Mouse (Mus musculus): Measurements from ENCODE around the gene Vmn1r135. TPM values are rescaled to one million over a fixed set of nuclear protein-coding genes. Genes with fewer than 3 reads are reported as not detected.
"Not testable (repeated sequence)": the region's sequence is repeated elsewhere in the genome, so short reads cannot be mapped to it uniquely, and the experiment has no call there.

The Vmn1r135 gene
- polyA plus RNA-seq (2014; fragmentation: Nextera tagmentation; extraction: Ambion mirVana): not detected in 2 replicates

DNA sequence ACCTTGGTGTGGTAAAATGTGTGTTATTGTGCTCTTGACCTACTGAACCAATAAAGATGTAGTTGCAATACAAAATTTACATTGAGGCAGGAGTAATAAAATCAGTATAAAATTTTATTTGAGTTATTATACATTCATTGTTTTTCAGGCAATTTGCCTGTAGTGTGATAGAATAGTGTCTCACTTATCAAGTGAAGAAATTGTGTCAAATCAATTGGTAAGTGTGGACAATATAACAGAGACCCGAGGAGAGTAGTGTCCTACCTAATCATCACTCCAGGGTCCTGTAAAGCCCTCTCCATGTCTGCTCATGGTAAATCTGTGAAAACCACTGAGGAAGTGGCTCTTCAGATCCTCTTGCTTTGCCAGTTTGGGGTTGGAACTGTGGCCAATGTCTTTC lies at the start of gene Vmn1r135:
TSS of gene Vmn1r135 (plus strand) at position 301 of the 400 bp plus-strand sequence.
- H3K36me3 ChIP-seq (ENCODE audit: control insufficient read depth, insufficient read depth, low read length); H3K27me3 ChIP-seq (ENCODE audit: control insufficient read depth, insufficient read depth, low read length); H3K9ac ChIP-seq (ENCODE audit: low read length); H3K9me3 ChIP-seq (ENCODE audit: control insufficient read depth, low read length); H3K4me2 ChIP-seq; H3K4me1 ChIP-seq (ENCODE audit: control insufficient read depth, insufficient read depth, low read length); DNase-seq (ENCODE audit: low spot score, missing footprints); H3K4me3 ChIP-seq (ENCODE audit: low read depth, low read length); ATAC-seq (ENCODE audit: low FRiP score); H3K27ac ChIP-seq (ENCODE audit: low read depth, low read length): not testable (repeated sequence)
- no CpG with 5 or more reads among the region's 1 CpGs for WGBS

DNA sequence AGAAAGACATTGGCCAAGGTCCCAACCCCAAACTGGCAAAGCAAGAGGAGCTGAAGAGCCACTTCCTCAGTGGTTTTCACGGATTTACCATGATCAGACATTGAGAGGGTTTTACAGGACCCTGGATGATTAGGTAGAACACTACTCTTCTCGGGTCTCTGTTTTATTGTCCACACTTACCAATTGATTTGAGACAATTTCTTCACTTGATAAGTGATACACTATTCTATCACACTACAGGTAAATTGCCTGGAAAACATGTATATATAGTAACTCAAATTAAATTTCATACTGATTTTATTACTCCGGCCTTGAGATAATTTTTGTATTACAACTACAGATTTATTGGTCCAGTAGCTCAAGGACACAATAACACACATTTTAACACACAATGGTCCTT lies 35.5 kb upstream of the Vmn1r135 start, which contains the start of gene Gm4177:
TSS of gene Gm4177 (minus strand) at position 101 of the 400 bp plus-strand sequence.
- not testable (repeated sequence) for H3K36me3 ChIP-seq (ENCODE audit: control insufficient read depth, insufficient read depth, low read length); H3K9me3 ChIP-seq (ENCODE audit: control insufficient read depth, low read length); DNase-seq (ENCODE audit: low spot score, missing footprints); H3K4me1 ChIP-seq (ENCODE audit: control insufficient read depth, insufficient read depth, low read length); H3K4me3 ChIP-seq (ENCODE audit: low read depth, low read length); ATAC-seq (ENCODE audit: low FRiP score); H3K4me2 ChIP-seq; H3K9ac ChIP-seq (ENCODE audit: low read length); H3K27me3 ChIP-seq (ENCODE audit: control insufficient read depth, insufficient read depth, low read length); H3K27ac ChIP-seq (ENCODE audit: low read depth, low read length)
- WGBS: no CpG with 5 or more reads among the region's 3 CpGs

DNA sequence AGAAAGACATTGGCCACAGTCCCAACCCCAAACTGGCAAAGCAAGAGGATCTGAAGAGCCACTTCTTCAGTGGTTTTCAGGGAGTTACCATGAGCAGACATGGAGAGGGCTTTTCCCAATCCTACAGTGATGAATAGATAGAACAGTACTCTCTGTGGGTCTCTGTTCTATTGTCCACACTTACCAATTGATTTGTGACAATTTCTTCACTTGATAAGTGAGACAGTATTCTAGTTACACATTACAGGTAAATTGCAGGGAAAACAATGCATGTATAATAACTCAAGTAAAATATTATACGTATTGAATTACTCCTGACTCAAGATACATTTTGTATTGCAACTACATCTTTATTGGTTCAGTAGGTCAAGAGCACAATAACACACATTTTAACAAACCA lies 12.0 kb downstream of the Vmn1r135 start, which contains the start of gene Gm5725:
TSS of gene Gm5725 (minus strand) at position 101 of the 400 bp plus-strand sequence.
- H3K36me3 ChIP-seq (ENCODE audit: control insufficient read depth, insufficient read depth, low read length); H3K9ac ChIP-seq (ENCODE audit: low read length); H3K27ac ChIP-seq (ENCODE audit: low read depth, low read length); H3K9me3 ChIP-seq (ENCODE audit: control insufficient read depth, low read length); H3K4me3 ChIP-seq (ENCODE audit: low read depth, low read length); ATAC-seq (ENCODE audit: low FRiP score); H3K4me1 ChIP-seq (ENCODE audit: control insufficient read depth, insufficient read depth, low read length); H3K4me2 ChIP-seq; DNase-seq (ENCODE audit: low spot score, missing footprints); H3K27me3 ChIP-seq (ENCODE audit: control insufficient read depth, insufficient read depth, low read length): not testable (repeated sequence)
- no CpG with 5 or more reads among the region's 1 CpGs for WGBS

Other genes with a start within 250 kb of the Vmn1r135 start
- gene Vmn1r132, start 218.3 kb upstream of the Vmn1r135 start, polyA plus RNA-seq (2014; fragmentation: Nextera tagmentation; extraction: Ambion mirVana): not detected in 2 replicates
- gene Gm4175, start 70.9 kb upstream of the Vmn1r135 start, polyA plus RNA-seq (2014; fragmentation: Nextera tagmentation; extraction: Ambion mirVana): not detected in 2 replicates
- not detected in 2 replicates for gene Gm4177, start 35.6 kb upstream of the Vmn1r135 start, polyA plus RNA-seq (2014; fragmentation: Nextera tagmentation; extraction: Ambion mirVana)
- not detected in 2 replicates for gene Gm5725, start 11.9 kb downstream of the Vmn1r135 start, polyA plus RNA-seq (2014; fragmentation: Nextera tagmentation; extraction: Ambion mirVana)
- gene Gm5891, start 88.9 kb downstream of the Vmn1r135 start, polyA plus RNA-seq (2014; fragmentation: Nextera tagmentation; extraction: Ambion mirVana): not detected in 2 replicates
- gene Vmn1r137, start 162.2 kb downstream of the Vmn1r135 start, polyA plus RNA-seq (2014; fragmentation: Nextera tagmentation; extraction: Ambion mirVana): not detected in 2 replicates
- gene Vmn1r138, start 196.5 kb downstream of the Vmn1r135 start, polyA plus RNA-seq (2014; fragmentation: Nextera tagmentation; extraction: Ambion mirVana): not detected in 2 replicates
- not detected in 2 replicates for gene Gm6176, start 224.0 kb downstream of the Vmn1r135 start, polyA plus RNA-seq (2014; fragmentation: Nextera tagmentation; extraction: Ambion mirVana)
- gene Vmn1r139, start 236.7 kb downstream of the Vmn1r135 start, polyA plus RNA-seq (2014; fragmentation: Nextera tagmentation; extraction: Ambion mirVana): not detected in 2 replicates